Mouse (Mus musculus): ENCODE results near the gene Ahctf1. TPM values are rescaled to one million over a fixed set of nuclear protein-coding genes. Genes with fewer than 3 reads are reported as not detected.
"Not testable (repeated sequence)": the region's sequence is repeated elsewhere in the genome, so short reads cannot be mapped to it uniquely, and the experiment has no call there.

Gene Ahctf1
- polyA plus RNA-seq, 1 experiment from 2014 or later = 20.1 TPM

DNA sequence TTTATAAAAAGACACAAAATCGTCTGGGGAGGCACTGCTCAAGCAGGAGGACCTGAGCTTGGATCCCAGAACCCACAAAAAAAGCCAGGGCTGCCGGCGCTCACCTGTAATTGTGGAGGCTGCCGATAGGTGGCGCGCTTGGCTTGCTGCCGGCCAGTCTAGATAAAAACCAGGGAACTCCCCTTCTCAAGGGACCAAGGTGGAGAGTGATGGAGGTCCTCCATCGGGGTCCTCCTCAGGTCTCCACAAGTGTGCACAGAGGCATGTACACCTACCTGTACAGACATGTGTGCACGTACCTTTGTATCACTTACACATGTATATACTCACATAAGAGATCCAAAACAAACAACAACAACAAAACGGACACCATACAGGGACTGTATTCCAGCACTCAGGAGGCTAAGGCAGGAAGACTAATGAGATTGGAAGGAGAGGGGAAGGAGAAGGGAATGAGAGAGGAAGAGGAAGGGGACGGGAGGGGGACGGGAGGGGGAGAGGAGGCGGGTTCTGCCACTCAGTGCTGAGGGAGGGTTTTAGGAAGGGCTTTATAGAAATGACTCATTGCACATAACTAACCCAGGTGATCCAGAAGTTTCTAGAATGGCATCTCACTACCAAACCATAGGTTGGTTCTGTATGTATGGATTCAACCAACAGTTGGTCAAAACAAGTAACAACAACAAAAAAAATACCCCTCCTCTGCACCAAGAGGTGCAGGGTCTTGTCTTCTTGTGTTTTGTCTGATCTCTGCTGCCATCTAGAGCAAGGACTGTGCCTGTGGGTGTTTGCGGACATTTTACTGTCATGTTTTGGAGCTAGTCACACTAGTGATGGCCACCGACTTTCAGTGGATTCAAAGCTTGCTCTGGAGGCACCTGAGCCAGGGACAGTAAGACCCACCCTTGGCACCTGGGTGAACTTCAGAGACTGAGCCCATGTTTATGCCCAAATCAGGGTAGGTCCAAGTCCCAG lies 68.7 kb downstream of the Ahctf1 start:
- Histone ChIP-seq H3K4me2 (ENCODE audit: low read length) (no peak overlapping the region), H3K4me3 (replicated peaks; ENCODE audit: low read length) (no peak overlapping the region), H3K9ac (replicated peaks; ENCODE audit: low read depth, low read length) (no peak overlapping the region), H3K27ac (ENCODE audit: low read length) (no peak overlapping the region), H3K27me3 (replicated peaks; ENCODE audit: control insufficient read depth, insufficient read depth, low read length) (no peaks in the 10 kb centered on the region), H3K36me3 (ENCODE audit: control insufficient read depth, insufficient read depth) (no peaks in the 10 kb centered on the region), H3K9me3 (ENCODE audit: control insufficient read depth, low read length) (no peaks in the 10 kb centered on the region), H3K4me1 (replicated peaks; ENCODE audit: control insufficient read depth, insufficient read depth, low read length) (no peaks in the 10 kb centered on the region)
- ATAC-seq = no peak
- 40% methylated on average over 15 of the region's 15 CpGs for WGBS

DNA sequence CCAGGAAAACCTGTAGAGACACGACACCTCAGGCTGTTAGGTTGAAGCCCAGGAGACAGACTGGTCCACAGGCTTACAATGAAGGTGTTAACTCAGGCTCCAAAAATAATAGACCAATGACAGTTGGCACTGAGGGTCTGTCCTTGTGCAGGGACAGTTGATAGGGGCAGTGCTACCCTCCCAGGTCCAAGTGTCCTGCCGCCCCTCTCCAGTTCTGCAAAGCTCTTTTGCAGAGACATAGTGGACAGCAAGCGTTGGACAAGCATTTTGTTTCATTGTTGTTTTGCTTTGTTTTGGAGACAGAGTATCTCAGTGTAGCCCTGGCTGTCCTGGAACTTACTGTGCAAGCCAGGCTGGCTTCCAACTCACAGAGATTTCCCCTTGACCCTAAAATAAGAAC lies 72.1 kb downstream of the Ahctf1 start:
- no peak overlapping the region for H3K9ac ChIP-seq (replicated peaks; ENCODE audit: low read depth, low read length)
- no peaks in the 10 kb centered on the region for H3K4me1 ChIP-seq (replicated peaks; ENCODE audit: control insufficient read depth, insufficient read depth, low read length)
- no peak overlapping the region for H3K27ac ChIP-seq (ENCODE audit: low read length)
- H3K4me3 ChIP-seq (replicated peaks; ENCODE audit: low read length) = no peak overlapping the region
- ATAC-seq = no peak
- H3K36me3 ChIP-seq (ENCODE audit: control insufficient read depth, insufficient read depth) = no peaks in the 10 kb centered on the region
- no peaks in the 10 kb centered on the region for H3K27me3 ChIP-seq (replicated peaks; ENCODE audit: control insufficient read depth, insufficient read depth, low read length)
- H3K4me2 ChIP-seq (ENCODE audit: low read length) = no peak overlapping the region
- no peaks in the 10 kb centered on the region for H3K9me3 ChIP-seq (ENCODE audit: control insufficient read depth, low read length)
- 92% methylated on average over 3 of the region's 3 CpGs for WGBS

DNA sequence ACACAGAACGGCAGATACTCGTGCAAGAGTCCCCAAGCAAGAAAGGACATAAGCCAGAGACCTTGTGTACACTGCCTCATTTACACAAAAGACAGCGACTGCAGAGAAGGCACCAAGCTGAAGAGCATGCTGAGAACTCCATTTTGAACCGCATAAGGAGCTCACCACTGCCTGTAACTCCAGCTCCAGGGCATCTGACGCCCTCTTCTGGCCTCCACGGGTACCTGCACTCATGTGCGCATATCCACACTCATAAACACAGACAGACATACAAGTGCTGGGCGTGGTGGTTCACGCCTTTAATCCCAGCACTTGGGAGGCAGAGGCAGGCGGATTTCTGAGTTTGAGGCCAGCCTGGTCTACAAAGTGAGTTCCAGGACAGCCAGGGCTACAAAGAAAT lies 74.8 kb downstream of the Ahctf1 start:
- Histone ChIP-seq H3K4me2 (ENCODE audit: low read length) (no peak overlapping the region), H3K4me1 (replicated peaks; ENCODE audit: control insufficient read depth, insufficient read depth, low read length) (no peaks in the 10 kb centered on the region), H3K27ac (ENCODE audit: low read length) (no peak overlapping the region), H3K36me3 (ENCODE audit: control insufficient read depth, insufficient read depth) (no peaks in the 10 kb centered on the region), H3K9me3 (ENCODE audit: control insufficient read depth, low read length) (no peaks in the 10 kb centered on the region), H3K4me3 (replicated peaks; ENCODE audit: low read length) (no peak overlapping the region), H3K9ac (replicated peaks; ENCODE audit: low read depth, low read length) (no peak overlapping the region), H3K27me3 (replicated peaks; ENCODE audit: control insufficient read depth, insufficient read depth, low read length) (no peaks in the 10 kb centered on the region)
- no peak for ATAC-seq
- 92% methylated on average over 10 of the region's 10 CpGs for WGBS

DNA sequence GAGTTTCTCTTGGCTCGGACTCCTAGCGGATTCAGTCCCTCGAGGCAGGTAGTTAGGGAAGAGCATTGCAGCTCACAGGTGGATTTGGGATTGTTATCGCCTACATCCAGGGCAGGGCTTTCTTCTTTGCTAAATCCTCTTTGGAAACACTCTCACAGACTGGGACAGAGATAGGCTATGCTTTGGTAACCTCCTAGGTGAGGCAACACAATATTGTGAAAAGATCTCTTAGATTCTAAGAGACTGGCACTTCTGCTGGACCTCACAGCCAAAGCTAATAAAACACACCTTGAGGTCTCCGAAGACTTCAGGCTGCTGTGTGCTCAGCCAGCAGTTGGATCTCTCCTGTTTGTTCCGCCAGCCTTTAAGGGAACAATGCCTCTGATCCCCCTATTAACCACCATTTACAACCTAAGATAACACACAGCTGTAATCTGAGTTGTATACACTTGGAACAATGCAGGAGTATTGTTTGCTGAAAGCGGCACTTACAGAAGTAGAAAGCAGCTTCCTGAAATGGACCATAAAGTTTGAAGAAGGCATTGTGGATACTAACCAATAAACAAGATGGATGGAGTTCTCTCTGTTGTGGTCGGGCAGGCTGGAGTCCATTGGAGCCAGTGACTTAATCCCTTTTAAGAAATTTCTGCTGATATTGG lies 80.5 kb downstream of the Ahctf1 start:
- Histone ChIP-seq H3K4me1 (replicated peaks; ENCODE audit: control insufficient read depth, insufficient read depth, low read length) (no peaks in the 10 kb centered on the region), H3K9ac (replicated peaks; ENCODE audit: low read depth, low read length) (no peak overlapping the region), H3K27ac (ENCODE audit: low read length) (no peak overlapping the region), H3K4me3 (replicated peaks; ENCODE audit: low read length) (no peak overlapping the region), H3K9me3 (ENCODE audit: control insufficient read depth, low read length) (no peaks in the 10 kb centered on the region), H3K4me2 (ENCODE audit: low read length) (no peak overlapping the region), H3K36me3 (ENCODE audit: control insufficient read depth, insufficient read depth) (no peaks in the 10 kb centered on the region), H3K27me3 (replicated peaks; ENCODE audit: control insufficient read depth, insufficient read depth, low read length) (no peaks in the 10 kb centered on the region)
- ATAC-seq = no peak
- WGBS = 76% methylated on average over 8 of the region's 8 CpGs

DNA sequence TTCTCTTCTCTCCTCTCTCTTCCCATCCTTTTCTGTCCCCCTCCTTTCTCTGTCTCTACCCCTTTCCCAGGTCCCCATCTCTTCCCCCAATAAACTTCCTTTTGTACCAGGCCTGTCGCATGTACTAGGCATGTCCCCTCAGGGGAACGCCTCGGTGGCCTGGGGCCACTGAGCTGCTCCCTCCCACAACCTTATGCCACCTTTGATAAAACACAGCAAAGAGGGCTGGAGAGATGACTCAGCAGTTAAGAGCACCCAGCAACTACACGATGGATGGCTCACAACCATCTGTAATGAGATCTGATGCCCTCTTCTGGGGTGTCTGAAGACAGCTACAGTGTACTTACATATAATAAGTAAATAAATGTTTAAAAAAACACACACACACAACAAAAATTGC lies 87.7 kb downstream of the Ahctf1 start:
- Histone ChIP-seq H3K9ac (replicated peaks; ENCODE audit: low read depth, low read length) (no peak overlapping the region), H3K4me2 (ENCODE audit: low read length) (no peak overlapping the region), H3K4me3 (replicated peaks; ENCODE audit: low read length) (no peak overlapping the region), H3K4me1 (replicated peaks; ENCODE audit: control insufficient read depth, insufficient read depth, low read length) (no peaks in the 10 kb centered on the region), H3K36me3 (ENCODE audit: control insufficient read depth, insufficient read depth) (no peaks in the 10 kb centered on the region), H3K27ac (ENCODE audit: low read length) (no peak overlapping the region), H3K9me3 (ENCODE audit: control insufficient read depth, low read length) (no peaks in the 10 kb centered on the region), H3K27me3 (replicated peaks; ENCODE audit: control insufficient read depth, insufficient read depth, low read length) (no peaks in the 10 kb centered on the region)
- 98% methylated on average over 4 of the region's 4 CpGs for WGBS
- ATAC-seq = no peak

DNA sequence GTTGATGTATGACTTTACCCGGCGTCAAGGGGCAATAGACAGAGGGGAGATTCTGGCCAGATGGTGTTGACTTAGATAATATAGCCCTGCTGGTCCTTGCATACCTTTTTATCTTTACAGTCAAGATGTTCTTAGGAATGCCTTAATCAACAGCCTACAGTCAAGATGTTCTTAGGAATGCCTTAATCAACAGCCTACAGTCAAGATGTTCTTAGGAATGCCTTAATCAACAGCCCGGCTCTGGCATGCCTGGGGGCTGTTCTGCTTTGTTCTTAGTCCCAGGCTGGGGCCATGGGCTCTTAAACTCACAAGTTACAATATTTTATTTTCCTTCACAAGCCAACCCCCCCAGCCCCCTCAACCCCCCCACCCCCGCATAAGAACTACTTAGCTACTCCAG lies 88.2 kb downstream of the Ahctf1 start:
- H3K4me3 ChIP-seq (replicated peaks; ENCODE audit: low read length); H3K36me3 ChIP-seq (ENCODE audit: control insufficient read depth, insufficient read depth); H3K9me3 ChIP-seq (ENCODE audit: control insufficient read depth, low read length); H3K27me3 ChIP-seq (replicated peaks; ENCODE audit: control insufficient read depth, insufficient read depth, low read length); H3K4me2 ChIP-seq (ENCODE audit: low read length); ATAC-seq; H3K27ac ChIP-seq (ENCODE audit: low read length); H3K4me1 ChIP-seq (replicated peaks; ENCODE audit: control insufficient read depth, insufficient read depth, low read length); H3K9ac ChIP-seq (replicated peaks; ENCODE audit: low read depth, low read length): not testable (repeated sequence)
- WGBS = 88% methylated on average over 2 of the region's 4 CpGs

DNA sequence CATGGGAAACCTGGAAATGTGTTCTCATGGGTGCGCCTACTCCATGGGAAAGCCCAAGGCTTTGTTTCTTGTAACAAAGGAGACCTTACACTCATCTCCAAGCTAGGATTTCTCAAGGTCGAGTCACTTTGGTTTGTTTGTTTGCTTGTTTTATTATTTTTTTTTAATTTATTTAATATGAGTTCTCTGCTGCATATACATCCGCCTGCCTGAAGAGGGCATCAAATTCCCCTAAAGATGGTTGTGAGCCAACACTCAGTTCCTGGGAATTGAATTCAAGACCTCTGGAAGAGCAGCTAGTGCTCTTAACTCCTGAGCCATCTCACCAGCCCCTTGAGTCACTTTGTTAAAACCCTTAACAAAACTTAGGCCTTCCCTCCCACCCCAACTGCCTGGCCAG lies 90.1 kb downstream of the Ahctf1 start:
- no peak overlapping the region for H3K4me3 ChIP-seq (replicated peaks; ENCODE audit: low read length)
- no peak overlapping the region for H3K4me2 ChIP-seq (ENCODE audit: low read length)
- no peaks in the 10 kb centered on the region for H3K27me3 ChIP-seq (replicated peaks; ENCODE audit: control insufficient read depth, insufficient read depth, low read length)
- no peak for ATAC-seq
- no peaks in the 10 kb centered on the region for H3K9me3 ChIP-seq (ENCODE audit: control insufficient read depth, low read length)
- no peak overlapping the region for H3K9ac ChIP-seq (replicated peaks; ENCODE audit: low read depth, low read length)
- 92% methylated on average over 3 of the region's 3 CpGs for WGBS
- H3K27ac ChIP-seq (ENCODE audit: low read length) = no peak overlapping the region
- 0 out of 2 replicates have a peak, but pooled peaks cover 3% of the 10 kb centered on the region for H3K4me1 ChIP-seq (replicated peaks; ENCODE audit: control insufficient read depth, insufficient read depth, low read length)
- H3K36me3 ChIP-seq (ENCODE audit: control insufficient read depth, insufficient read depth) = no peaks in the 10 kb centered on the region

DNA sequence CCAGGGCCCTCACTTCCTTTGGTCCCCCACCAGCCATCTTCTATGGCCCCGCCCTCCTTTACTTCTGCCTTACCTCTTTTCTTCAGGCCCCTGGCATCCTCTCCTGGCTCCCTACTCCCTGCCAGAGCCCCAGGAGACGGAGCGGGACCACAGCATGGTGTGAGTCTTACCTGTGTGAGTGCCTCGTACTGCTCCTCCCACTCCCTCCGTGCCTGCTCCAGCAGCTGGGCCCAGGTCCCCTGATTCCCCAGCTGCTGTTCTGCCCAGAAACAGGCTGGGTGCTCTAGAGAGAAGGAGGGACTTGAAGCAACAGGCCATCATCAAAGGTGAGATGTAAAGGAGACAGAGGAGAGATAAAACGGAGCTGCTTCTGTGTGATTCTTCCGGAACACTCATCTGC lies 90.8 kb downstream of the Ahctf1 start:
- Histone ChIP-seq H3K9me3 (ENCODE audit: control insufficient read depth, low read length) (no peaks in the 10 kb centered on the region), H3K27me3 (replicated peaks; ENCODE audit: control insufficient read depth, insufficient read depth, low read length) (no peaks in the 10 kb centered on the region), H3K4me1 (replicated peaks; ENCODE audit: control insufficient read depth, insufficient read depth, low read length) (0 out of 2 replicates have a peak, but pooled peaks cover 3% of the 10 kb centered on the region), H3K9ac (replicated peaks; ENCODE audit: low read depth, low read length) (no peak overlapping the region), H3K36me3 (ENCODE audit: control insufficient read depth, insufficient read depth) (no peaks in the 10 kb centered on the region), H3K4me3 (replicated peaks; ENCODE audit: low read length) (no peak overlapping the region), H3K27ac (ENCODE audit: low read length) (no peak overlapping the region), H3K4me2 (ENCODE audit: low read length) (no peak overlapping the region)
- ATAC-seq = no peak
- WGBS = 82% methylated on average over 7 of the region's 7 CpGs

DNA sequence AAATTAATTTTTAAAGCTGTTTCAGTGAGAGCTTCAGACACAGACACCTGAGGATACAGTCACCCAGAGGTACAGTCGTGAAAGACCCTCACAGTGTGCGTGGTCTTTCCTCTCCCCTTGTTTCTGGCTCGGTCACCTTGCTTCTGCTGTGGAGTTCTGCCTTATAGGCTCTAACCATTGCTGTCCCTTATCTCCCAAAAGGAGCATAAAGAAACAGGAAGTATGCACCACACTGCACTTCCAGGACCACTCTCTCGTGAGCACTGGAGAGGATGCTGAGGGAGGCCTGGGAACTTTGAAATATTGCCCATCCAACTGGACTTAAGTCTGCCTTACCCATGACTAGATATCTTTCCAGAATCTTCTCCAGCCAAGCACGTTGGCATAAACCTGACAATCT lies 92.7 kb downstream of the Ahctf1 start:
- ATAC-seq = no peak
- Histone ChIP-seq H3K4me3 (replicated peaks; ENCODE audit: low read length) (no peak overlapping the region), H3K36me3 (ENCODE audit: control insufficient read depth, insufficient read depth) (no peaks in the 10 kb centered on the region), H3K9ac (replicated peaks; ENCODE audit: low read depth, low read length) (no peak overlapping the region), H3K4me1 (replicated peaks; ENCODE audit: control insufficient read depth, insufficient read depth, low read length) (0 out of 2 replicates have a peak, but pooled peaks cover 3% of the 10 kb centered on the region), H3K27me3 (replicated peaks; ENCODE audit: control insufficient read depth, insufficient read depth, low read length) (no peaks in the 10 kb centered on the region), H3K27ac (ENCODE audit: low read length) (no peak overlapping the region), H3K9me3 (ENCODE audit: control insufficient read depth, low read length) (no peaks in the 10 kb centered on the region), H3K4me2 (ENCODE audit: low read length) (no peak overlapping the region)
- WGBS = 82% methylated on average over 5 of the region's 5 CpGs
